Mouse (Mus musculus) embryo, embryonic 9.5 days (tissue): ENCODE results near the gene Gm21760.
"Not testable (repeated sequence)": the region's sequence is repeated elsewhere in the genome, so short reads cannot be mapped to it uniquely, and the experiment has no call there.

Source experiments
- DNase-seq: peaks from one replicate; pipeline ENCODE4 v3.0.0-alpha.2; 2017; ENCODE audit errors: extremely low spot score

The Gm21760 gene

DNA sequence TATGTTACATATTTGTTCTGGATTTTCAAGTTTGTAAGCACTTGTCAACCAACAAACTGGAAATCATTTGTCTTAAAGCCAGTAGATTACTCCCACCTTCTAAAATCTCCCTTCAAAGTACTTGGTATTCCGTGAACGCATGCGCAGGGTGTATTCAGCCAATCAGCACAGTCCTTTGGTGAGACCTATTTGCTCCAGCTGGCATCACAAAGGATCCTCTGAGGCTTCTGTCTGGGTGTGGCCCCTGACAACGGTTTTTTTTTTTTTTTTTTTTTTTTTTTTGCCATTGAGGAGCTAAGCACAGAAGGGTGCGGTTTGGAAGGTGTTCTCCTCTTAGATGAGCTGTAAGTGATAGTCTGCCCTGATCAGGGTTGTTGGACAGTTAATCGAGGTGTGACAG lies at the start of gene Gm21760:
Gm21760 (plus strand) TSS at position 301 of the 400 bp plus-strand sequence.
- not testable (repeated sequence) for DNase-seq
